Mouse (Mus musculus) induced T-regulatory cell, adult 2 months (primary cell): Measurements from ENCODE around the gene Dcaf12l2.

Experiments
- DNase-seq: peaks from one replicate; pipeline ENCODE4 v3.0.0-alpha.2; 2012; ENCODE audit warnings: low read depth

Gene Dcaf12l2

DNA sequence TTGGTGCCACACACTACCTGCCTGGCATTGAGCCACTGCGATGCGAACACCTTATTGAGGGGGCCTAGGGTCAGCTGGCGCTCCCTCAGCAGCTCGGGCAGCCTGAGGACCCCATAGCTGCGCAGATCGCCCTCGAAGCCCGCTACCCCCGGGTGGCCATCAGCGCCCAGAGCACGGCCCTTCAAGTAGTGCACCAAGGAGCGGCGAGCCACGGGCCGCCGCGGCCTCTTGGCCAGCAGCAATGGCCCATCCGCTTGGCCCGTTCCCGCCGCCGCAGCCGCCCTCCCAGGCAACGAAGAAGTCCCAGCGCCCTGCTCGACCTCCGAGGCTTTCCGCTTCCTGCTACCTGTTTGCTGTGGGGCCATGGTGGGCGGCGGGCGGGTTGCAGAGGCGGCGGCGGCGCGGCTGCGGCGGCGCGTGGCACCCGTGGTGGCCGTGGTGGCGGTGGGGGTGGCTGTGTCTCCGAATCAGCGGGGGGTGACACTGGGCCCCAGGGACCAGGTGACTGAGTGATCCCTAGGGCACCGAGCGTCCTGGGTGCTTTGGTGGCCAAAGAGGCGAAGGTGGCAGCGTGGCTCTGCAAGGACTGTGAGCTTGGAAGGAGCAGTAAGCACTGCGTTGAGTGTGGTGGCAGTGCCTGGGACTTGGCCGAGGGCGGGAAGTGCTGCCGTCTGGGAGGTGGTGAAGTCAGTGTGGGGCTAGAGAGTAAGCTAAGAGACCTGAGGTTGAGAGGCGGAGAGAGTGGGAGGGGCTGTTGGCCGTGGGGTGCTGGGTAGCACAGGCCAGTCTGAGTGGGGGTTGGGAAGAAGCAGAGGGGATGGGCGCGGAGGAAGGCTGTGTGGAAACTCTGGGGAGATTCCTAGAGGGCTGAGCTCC lies at the start of gene Dcaf12l2:
Gene Dcaf12l2, minus strand, starts transcription at position 697 of the 876 bp plus-strand sequence.
- no peak for DNase-seq

- DNase-seq: no peak
These were observed 879 bp downstream of the Dcaf12l2 start for GRCm38 (mm10) chrX:44367280-44367645.
